ENCODE assay signal across 19 mouse cellular contexts in the genomic region with DNA sequence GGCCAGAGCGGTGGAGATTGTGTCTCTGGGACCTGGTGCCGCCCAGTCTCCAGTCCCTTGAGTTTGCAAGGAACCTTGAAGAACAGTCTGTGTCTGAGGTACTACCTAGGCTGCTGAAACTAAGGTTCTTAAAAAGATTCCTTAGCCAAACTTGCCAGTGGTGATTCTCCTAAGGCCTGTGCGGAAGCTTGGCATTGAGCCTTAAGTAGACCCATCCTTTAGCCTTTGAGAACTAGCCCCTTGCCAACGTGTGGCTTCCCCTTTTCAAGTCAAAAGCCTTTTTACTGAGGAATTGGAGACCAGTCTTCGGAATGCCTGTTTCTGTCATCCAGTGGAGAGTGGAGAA. TPM values are rescaled to one million over a fixed set of nuclear protein-coding genes. Genes with fewer than 3 reads are reported as not detected.
A peak's percentile ranks its signal among the peaks of the same experiment; 100 is the strongest.
DNase-seq lines count a peak whose midpoint lies in the region; ATAC-seq and TF ChIP-seq lines count a peak whose summit lies in the region.
"Had no signal": no experiment of that assay in that cellular context is flagged by ENCODE, and none has a peak within 500 bp of the region (broad histone marks: within the 10 kb centered on the region; RNA-seq: fewer than 3 reads in every experiment).

No protein-coding gene starts in this region.

- TF ChIP-seq POLR2A in heart, adult 2 months (IDR thresholded peaks at IDR 0.05; ENCODE audit: insufficient read depth, low read depth, low read length): no peak
- no peak for TF ChIP-seq POLR2A in myocyte (IDR thresholded peaks at IDR 0.05; ENCODE audit: insufficient read length, low read depth)

- H3K79me2 ChIP-seq in heart, adult 2 months (replicated peaks; ENCODE audit: control insufficient read depth, insufficient read depth, low read length): no peaks in the 10 kb centered on the region
- peaks cover 10% of the 10 kb centered on the region for H3K79me2 ChIP-seq in myocyte (ENCODE audit: control insufficient read depth, insufficient read depth)

- no peak for TF ChIP-seq EP300 in heart, adult 2 months (IDR thresholded peaks at IDR 0.05; ENCODE audit: insufficient read depth, low read depth, low read length)

- peak overlapping the region; percentile 72 for H3ac ChIP-seq in myocyte (ENCODE audit: control insufficient read depth, insufficient read length)

- H3K4me3 ChIP-seq in heart, embryonic 14.5 days (ENCODE audit: control insufficient read depth in 1 of 2, insufficient read depth in 1 of 2, low read depth in 1 of 2, low read length in 2 of 2): no peak overlapping the region; a peak in 1 of 4 replicates
- no peak overlapping the region for H3K4me3 ChIP-seq in heart, adult 2 months
- H3K4me3 ChIP-seq in kidney, postnatal 0 days (replicated peaks; ENCODE audit: low read depth, low read length): 0 out of 2 replicates have a peak overlapping the region, but pooled peaks have one; percentile 31
- H3K4me3 ChIP-seq in forebrain, embryonic 15.5 days: peak overlapping the region; percentile 13; the same call in 1 of the 2 replicates
- H3K4me3 ChIP-seq in myocyte: peak overlapping the region; percentile 61

- WGBS in heart, embryonic 14.5 days: 3% methylated on average over 5 of the region's 5 CpGs
- 8% methylated on average over 5 of the region's 5 CpGs for WGBS in heart, adult 2 months
- WGBS in kidney, postnatal 0 days: 19% methylated on average over 5 of the region's 5 CpGs
- under 1% methylated on average over 5 of the region's 5 CpGs for WGBS in forebrain, embryonic 15.5 days

- ATAC-seq in heart, embryonic 14.5 days (ENCODE audit: insufficient number of reproducible peaks, insufficient read depth, low FRiP score, low read depth): no peak
- 0 out of 2 replicates have a peak, but pooled peaks have one; percentile 26 for ATAC-seq in kidney, postnatal 0 days (replicated peaks; ENCODE audit: low FRiP score, low read depth)
- no peak for ATAC-seq in forebrain, embryonic 15.5 days (replicated peaks)
- ATAC-seq: liver, postnatal 0 days had no signal

- H3K9ac ChIP-seq in heart, embryonic 14.5 days (ENCODE audit: low read length): no peak overlapping the region
- H3K9ac ChIP-seq in heart, adult 2 months (ENCODE audit: low read depth, low read length): no peak overlapping the region
- H3K9ac ChIP-seq in kidney, postnatal 0 days (ENCODE audit: low read depth, low read length): no peak overlapping the region
- no peak overlapping the region for H3K9ac ChIP-seq in forebrain, embryonic 15.5 days (replicated peaks)
- H3K9ac ChIP-seq: liver, postnatal 0 days had no signal

- DNase-seq in heart, adult 2 months: no peak
- no peak for DNase-seq in kidney, postnatal 0 days (ENCODE audit: low spot score)
- DNase-seq in kidney, postnatal 4 days: no peak
- no peak for DNase-seq in adrenal gland, postnatal 25 days
- DNase-seq in B cell, adult 2 months: no peak
- DNase-seq: cerebellum, adult 9-10 months; kidney, adult 18-20 months; layer of hippocampus, adult 9-11 months; liver, postnatal 0 days had no signal

- H3K27me3 ChIP-seq in heart, embryonic 14.5 days (ENCODE audit: control insufficient read depth, insufficient read depth, low read length): peaks cover 100% of the 10 kb centered on the region
- H3K27me3 ChIP-seq in heart, adult 2 months (ENCODE audit: control insufficient read depth, insufficient read depth, low read length): peaks cover 36% of the 10 kb centered on the region
- H3K27me3 ChIP-seq in kidney, postnatal 0 days (ENCODE audit: insufficient read depth, low read length): peaks cover 89% of the 10 kb centered on the region
- peaks cover 99% of the 10 kb centered on the region for H3K27me3 ChIP-seq in forebrain, embryonic 15.5 days
- H3K27me3 ChIP-seq in myocyte (ENCODE audit: control insufficient read depth, insufficient read depth, insufficient read length): no peaks in the 10 kb centered on the region

- intact Hi-C loops in heart, adult 2 months (cut with DNase I): no loop called here

- H3K4me1 ChIP-seq in heart, embryonic 14.5 days (ENCODE audit: control insufficient read depth in 2 of 2, insufficient read depth in 2 of 2, low read length in 2 of 2): peaks cover 0 to 4% of the 10 kb centered on the region in 2 experiments; a peak in 2 of 4 replicates
- H3K4me1 ChIP-seq in heart, adult 2 months (ENCODE audit: control insufficient read depth, insufficient read depth, low read length): no peaks in the 10 kb centered on the region
- 0 out of 2 replicates have a peak, but pooled peaks cover 9% of the 10 kb centered on the region for H3K4me1 ChIP-seq in kidney, postnatal 0 days (replicated peaks; ENCODE audit: insufficient read depth, low read length)
- peaks cover 6% of the 10 kb centered on the region; the same call in 1 of the 2 replicates for H3K4me1 ChIP-seq in forebrain, embryonic 15.5 days

- no peak overlapping the region for H3K27ac ChIP-seq in heart, embryonic 14.5 days (replicated peaks in 1 of 2; ENCODE audit: control insufficient read depth in 1 of 2, insufficient read depth in 1 of 2, low read depth in 2 of 2, low read length in 2 of 2)
- H3K27ac ChIP-seq in heart, adult 2 months: no peak overlapping the region
- no peak overlapping the region for H3K27ac ChIP-seq in kidney, postnatal 0 days
- H3K27ac ChIP-seq in forebrain, embryonic 15.5 days (replicated peaks): no peak overlapping the region

- H3K4me2 ChIP-seq in heart, embryonic 14.5 days (ENCODE audit: low read length): peak overlapping the region; percentile 60; the same call in 1 of the 2 replicates
- peak overlapping the region; percentile 53 for H3K4me2 ChIP-seq in kidney, postnatal 0 days (ENCODE audit: low read length)
- H3K4me2 ChIP-seq in forebrain, embryonic 15.5 days (replicated peaks): no peak overlapping the region
- peak overlapping the region; percentile 78 for H3K4me2 ChIP-seq in myocyte (ENCODE audit: low read depth)

- H3K9me3 ChIP-seq in heart, embryonic 14.5 days (ENCODE audit: control insufficient read depth, low read length): no peaks in the 10 kb centered on the region
- H3K9me3 ChIP-seq in kidney, postnatal 0 days (replicated peaks; ENCODE audit: low read length): no peaks in the 10 kb centered on the region
- no peaks in the 10 kb centered on the region for H3K9me3 ChIP-seq in forebrain, embryonic 15.5 days

- TF ChIP-seq CTCF in heart, adult 2 months (IDR thresholded peaks at IDR 0.05): no peak
- no peak for TF ChIP-seq CTCF in kidney, postnatal 0 days (IDR thresholded peaks at IDR 0.05; ENCODE audit: low read depth)

- no peaks in the 10 kb centered on the region for H3K36me3 ChIP-seq in heart, embryonic 14.5 days (ENCODE audit: control insufficient read depth, insufficient read depth, low read length)
- no peaks in the 10 kb centered on the region for H3K36me3 ChIP-seq in heart, adult 2 months (ENCODE audit: control insufficient read depth, insufficient read depth, low read length)
- H3K36me3 ChIP-seq in kidney, postnatal 0 days (ENCODE audit: insufficient read depth, low read length): no peaks in the 10 kb centered on the region
- H3K36me3 ChIP-seq in forebrain, embryonic 15.5 days: no peaks in the 10 kb centered on the region
- H3K36me3 ChIP-seq in myocyte (ENCODE audit: control insufficient read depth, insufficient read depth): no peaks in the 10 kb centered on the region

TF ChIP-seq in myocyte, 11 proteins besides CTCF, POLR2A, EP300 and RAD21 (continues in another document):
- TF ChIP-seq CEBPB (IDR thresholded peaks at IDR 0.05; ENCODE audit: insufficient read depth, poor library complexity, severe bottlenecking): no peak
- TF ChIP-seq REST (IDR thresholded peaks at IDR 0.05; ENCODE audit: insufficient read depth, insufficient read length): no peak

RNA-seq across cellular contexts. Expression of a gene that starts 6.9 kb away (rescaled TPM):
- not detected in 2 replicates for polyA plus RNA-seq in heart, embryonic 14.5 days (2014; fragmentation: Nextera tagmentation; extraction: Ambion mirVana)
- total RNA-seq in heart, adult 2 months (2021): not detected
- not detected in 2 replicates for polyA plus RNA-seq in heart, adult 2 months (2012; rRNA removed)
- not detected in 2 replicates for polyA plus RNA-seq in kidney, postnatal 0 days (2015; fragmentation: Nextera tagmentation; extraction: Ambion mirVana)
- not detected in 2 replicates for polyA plus RNA-seq in forebrain, embryonic 15.5 days (2015; fragmentation: Nextera tagmentation; extraction: Ambion mirVana)
- polyA plus RNA-seq in myocyte (2012; fragmentation: generic; extraction: Trizol): 5.6 TPM
- not detected in 2 replicates for total RNA-seq in adrenal gland, postnatal 25 days (2021)
- total RNA-seq: adrenal gland, adult 18-20 months; CH12.LX; heart, adult 8-10 months; left cerebral cortex, postnatal 14 days; monocyte, adult 5-6 weeks had no signal
- polyA plus RNA-seq: liver, postnatal 0 days; spleen, adult 2 months; urinary bladder, adult 2 months had no signal

RNA-seq across cellular contexts. Expression of a gene that starts 10.8 kb away (rescaled TPM):
- polyA plus RNA-seq in heart, embryonic 14.5 days (2014; fragmentation: Nextera tagmentation; extraction: Ambion mirVana): not detected in 2 replicates
- total RNA-seq in heart, adult 2 months (2021): not detected
- polyA plus RNA-seq in heart, adult 2 months (2012; rRNA removed): not detected in 2 replicates
- 1.5 and 1.8 TPM in 2 replicates for polyA plus RNA-seq in kidney, postnatal 0 days (2015; fragmentation: Nextera tagmentation; extraction: Ambion mirVana)
- polyA plus RNA-seq in forebrain, embryonic 15.5 days (2015; fragmentation: Nextera tagmentation; extraction: Ambion mirVana): not detected in 2 replicates
- polyA plus RNA-seq in myocyte (2012; fragmentation: generic; extraction: Trizol): 20.5 TPM
- total RNA-seq in adrenal gland, postnatal 25 days (2021): not detected in 2 replicates
- total RNA-seq: adrenal gland, adult 18-20 months; CH12.LX; heart, adult 8-10 months; left cerebral cortex, postnatal 14 days; monocyte, adult 5-6 weeks had no signal
- polyA plus RNA-seq: liver, postnatal 0 days; spleen, adult 2 months had no signal

RNA-seq across cellular contexts. Expression of a gene that starts 22.5 kb away (rescaled TPM):
- not detected in 2 replicates for polyA plus RNA-seq in heart, embryonic 14.5 days (2014; fragmentation: Nextera tagmentation; extraction: Ambion mirVana)
- not detected for total RNA-seq in heart, adult 2 months (2021)
- polyA plus RNA-seq in heart, adult 2 months (2012; rRNA removed): not detected in 2 replicates
- polyA plus RNA-seq in kidney, postnatal 0 days (2015; fragmentation: Nextera tagmentation; extraction: Ambion mirVana): 0.05 TPM in 1 of 2 replicates, not detected in the other
- polyA plus RNA-seq in forebrain, embryonic 15.5 days (2015; fragmentation: Nextera tagmentation; extraction: Ambion mirVana): not detected in 2 replicates
- 5.8 TPM for polyA plus RNA-seq in myocyte (2012; fragmentation: generic; extraction: Trizol)
- not detected in 2 replicates for total RNA-seq in adrenal gland, postnatal 25 days (2021)
- total RNA-seq: adrenal gland, adult 18-20 months; CH12.LX; heart, adult 8-10 months; left cerebral cortex, postnatal 14 days; monocyte, adult 5-6 weeks had no signal
- polyA plus RNA-seq: liver, postnatal 0 days; spleen, adult 2 months had no signal

RNA-seq across cellular contexts. Expression of a gene that starts 23.2 kb away (rescaled TPM):
- polyA plus RNA-seq in heart, embryonic 14.5 days (2014; fragmentation: Nextera tagmentation; extraction: Ambion mirVana): not detected in 2 replicates
- total RNA-seq in heart, adult 2 months (2021): not detected
- polyA plus RNA-seq in heart, adult 2 months (2012; rRNA removed): not detected in 2 replicates
- 30.6 and 34.1 TPM in 2 replicates for polyA plus RNA-seq in kidney, postnatal 0 days (2015; fragmentation: Nextera tagmentation; extraction: Ambion mirVana)
- not detected in 2 replicates for polyA plus RNA-seq in forebrain, embryonic 15.5 days (2015; fragmentation: Nextera tagmentation; extraction: Ambion mirVana)
- polyA plus RNA-seq in myocyte (2012; fragmentation: generic; extraction: Trizol): 43.5 TPM
- total RNA-seq in adrenal gland, postnatal 25 days (2021): 0.36 and 0.48 TPM in 2 replicates
- total RNA-seq: CH12.LX; heart, adult 8-10 months; left cerebral cortex, postnatal 14 days; monocyte, adult 5-6 weeks had no signal
- polyA plus RNA-seq: liver, postnatal 0 days; spleen, adult 2 months had no signal

RNA-seq across cellular contexts. Expression of a gene that starts 23.8 kb away (rescaled TPM):
- polyA plus RNA-seq in heart, embryonic 14.5 days (2014; fragmentation: Nextera tagmentation; extraction: Ambion mirVana): 0.07 TPM in 1 of 2 replicates, not detected in the other
- not detected for total RNA-seq in heart, adult 2 months (2021)
- 0.20 TPM in 1 of 2 replicates, not detected in the other for polyA plus RNA-seq in heart, adult 2 months (2012; rRNA removed)
- 2.7 and 3.9 TPM in 2 replicates for polyA plus RNA-seq in kidney, postnatal 0 days (2015; fragmentation: Nextera tagmentation; extraction: Ambion mirVana)
- not detected in 2 replicates for polyA plus RNA-seq in forebrain, embryonic 15.5 days (2015; fragmentation: Nextera tagmentation; extraction: Ambion mirVana)
- polyA plus RNA-seq in myocyte (2012; fragmentation: generic; extraction: Trizol): 1.2 TPM
- total RNA-seq in adrenal gland, postnatal 25 days (2021): 7.6 and 9.0 TPM in 2 replicates
- total RNA-seq: left cerebral cortex, postnatal 14 days; monocyte, adult 5-6 weeks had no signal
- polyA plus RNA-seq: liver, postnatal 0 days had no signal

Comparison
In these comparisons a context has a peak if more than half of its experiments do, and no peak if none do; other contexts are left out.
1. H3K4me3 ChIP-seq: peak in kidney, postnatal 0 days (single experiment), forebrain, embryonic 15.5 days (single experiment) and myocyte (single experiment); none in heart, embryonic 14.5 days (0 of 2) and heart, adult 2 months (single experiment).